Mouse (Mus musculus) leukemia stem cell, adult 10-12 weeks (primary cell): ENCODE results near the gene Inpp4b. TPM values are rescaled to one million over a fixed set of nuclear protein-coding genes. Genes with fewer than 3 reads are reported as not detected.

Experiments
- polyA plus RNA-seq: library from polyadenylated mRNA; stranded (reverse); fragments of >175 nt; gene quantifications from 2 replicates; pipeline ENCODE4 v1.2.3, GENCODE M21; 2012; ENCODE audit warnings: low replicate concordance

The Inpp4b gene
- 0.35 and 0.52 TPM in 2 replicates for polyA plus RNA-seq

GRCm38 (mm10) chr8:81342236-81342998 lies at the start of gene Inpp4b:
Inpp4b (plus strand) TSS chr8:81342556.

